Mouse (Mus musculus) cerebellum, postnatal 36 days (tissue): Measurements from ENCODE around the gene Cuzd1.

Source experiments
- DNase-seq, 2 experiments: peaks; one replicate each; pipeline ENCODE4 v3.0.0; 2021 to 2022; ENCODE audit warnings: mixed read lengths in 2 of 2

Gene Cuzd1

GRCm38 (mm10) chr7:131322192-131322591 lies at the start of gene Cuzd1:
Cuzd1 (minus strand) TSS chr7:131322292.
- DNase-seq, result no peak

- DNase-seq, result no peak
Observed at GRCm38 (mm10) chr7:131371470-131371860, 49.4 kb upstream of the Cuzd1 start.

GRCm38 (mm10) chr7:131370648-131371469 lies 48.8 kb upstream of the Cuzd1 start, which contains the start of gene Pstk:
Pstk (plus strand) TSS chr7:131371141.
- DNase-seq, result peak; percentile 92 to 94

GRCm38 (mm10) chr7:131364131-131364530 lies 42.0 kb upstream of the Cuzd1 start:
- no peak for DNase-seq

DNA sequence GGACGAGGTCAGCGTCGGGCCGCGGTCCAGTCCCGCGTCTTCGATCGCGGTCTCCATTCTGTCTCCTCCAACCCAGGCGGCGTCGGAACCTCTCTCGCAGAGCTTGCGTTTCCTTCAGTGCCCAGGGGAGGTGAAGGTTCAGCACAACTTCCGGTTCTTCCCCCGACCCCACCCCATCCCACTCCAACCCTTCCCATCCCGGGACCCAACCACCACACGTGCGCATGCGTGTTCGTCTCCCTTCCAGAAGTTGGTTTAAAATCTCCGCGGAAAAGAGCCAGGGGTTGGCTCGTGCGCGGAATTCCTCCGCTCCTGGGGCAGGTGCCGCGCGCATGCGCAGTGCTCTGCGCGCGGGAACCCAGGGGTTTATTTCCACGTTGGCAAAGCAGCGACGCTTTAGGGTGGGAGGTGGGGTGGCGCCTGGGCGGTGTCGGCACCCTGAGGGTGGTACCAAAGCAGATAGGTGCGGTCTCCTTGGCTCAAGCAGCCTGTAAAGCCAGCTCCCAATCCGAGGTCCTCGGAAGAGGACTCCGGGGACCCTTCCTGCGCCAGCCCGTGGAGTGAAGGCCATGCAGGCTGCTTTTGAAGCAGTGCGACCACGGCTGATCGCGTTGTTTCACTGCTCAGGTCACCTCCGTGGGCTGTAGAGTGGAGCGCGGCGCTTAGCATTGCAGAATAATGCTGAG lies 40.7 kb upstream of the Cuzd1 start, which contains the start of gene 2310057M21Rik:
Gene 2310057M21Rik, minus strand, starts transcription at position 145 of the 686 bp plus-strand sequence.
- peak; percentile 94 to 95 for DNase-seq

GRCm38 (mm10) chr7:131362269-131362614 lies 40.1 kb upstream of the Cuzd1 start:
- no peak for DNase-seq

- no peak for DNase-seq
Observed at GRCm38 (mm10) chr7:131356105-131356504, 34.0 kb upstream of the Cuzd1 start.

GRCm38 (mm10) chr7:131345856-131346541 lies 23.9 kb upstream of the Cuzd1 start:
- peak in 1 of 2 experiments; percentile 18 for DNase-seq

DNA sequence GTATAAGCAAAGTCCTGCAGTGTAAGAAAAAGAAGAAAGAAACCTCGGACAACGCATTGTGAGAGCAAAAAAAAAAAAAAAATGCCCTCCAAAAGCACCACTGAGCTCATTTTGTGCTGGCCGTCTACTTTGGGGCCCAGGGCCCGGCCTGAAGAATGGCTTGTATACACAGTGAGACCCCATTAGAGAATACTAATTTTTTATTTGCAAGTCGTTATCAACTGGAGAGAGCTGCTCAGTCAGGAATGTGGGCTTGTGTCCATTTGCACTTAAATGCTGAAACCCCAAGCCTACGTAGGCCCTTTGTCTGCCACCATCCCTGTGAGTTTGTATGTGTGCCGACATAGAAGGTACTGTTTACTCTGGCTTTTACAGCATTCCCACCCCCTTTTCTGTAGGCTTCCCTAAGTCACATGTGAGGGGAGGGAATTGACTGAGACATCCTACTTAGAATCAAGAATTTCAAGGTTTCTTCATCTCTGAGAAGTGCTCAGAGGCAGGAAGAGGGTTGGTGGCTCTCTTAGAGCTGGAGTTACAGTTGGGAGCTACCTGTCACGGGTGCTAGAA lies 15.5 kb upstream of the Cuzd1 start:
- no peak for DNase-seq

- no peak for DNase-seq
Observed at GRCm38 (mm10) chr7:131333564-131333963, 11.5 kb upstream of the Cuzd1 start, which contains the start of gene Fam24a. Fam24a (plus strand) TSS chr7:131333864.

GRCm38 (mm10) chr7:131331688-131332087 lies 9.6 kb upstream of the Cuzd1 start:
- DNase-seq, result no peak

- DNase-seq, result no peak
Observed at GRCm38 (mm10) chr7:131329416-131329815, 7.3 kb upstream of the Cuzd1 start, which contains the start of gene Fam24b. Fam24b (minus strand) TSS chr7:131329516.

DNA sequence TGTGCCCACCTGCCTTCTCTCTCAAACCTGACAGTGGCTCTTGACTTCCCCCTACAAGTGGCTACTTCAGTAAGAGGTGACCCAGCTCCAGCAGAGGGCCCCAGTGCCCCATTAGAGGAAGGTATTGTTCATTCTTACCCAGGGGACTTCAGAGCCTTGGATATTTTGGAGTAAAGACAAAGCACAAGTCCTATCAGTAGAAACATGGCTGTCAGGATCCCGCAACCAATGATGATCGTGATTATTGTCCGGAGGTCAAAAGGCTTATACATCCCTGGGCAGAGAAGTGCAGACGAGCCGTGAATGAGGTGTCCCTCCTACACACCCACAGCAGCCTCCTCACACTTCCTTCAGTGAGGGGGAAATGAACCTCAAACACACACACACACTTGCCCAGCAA lies 5.0 kb upstream of the Cuzd1 start:
- DNase-seq, result no peak

GRCm38 (mm10) chr7:131318340-131318739 lies 3.8 kb downstream of the Cuzd1 start:
- DNase-seq, result no peak

GRCm38 (mm10) chr7:131317587-131317986 lies 4.5 kb downstream of the Cuzd1 start:
- no peak for DNase-seq

DNA sequence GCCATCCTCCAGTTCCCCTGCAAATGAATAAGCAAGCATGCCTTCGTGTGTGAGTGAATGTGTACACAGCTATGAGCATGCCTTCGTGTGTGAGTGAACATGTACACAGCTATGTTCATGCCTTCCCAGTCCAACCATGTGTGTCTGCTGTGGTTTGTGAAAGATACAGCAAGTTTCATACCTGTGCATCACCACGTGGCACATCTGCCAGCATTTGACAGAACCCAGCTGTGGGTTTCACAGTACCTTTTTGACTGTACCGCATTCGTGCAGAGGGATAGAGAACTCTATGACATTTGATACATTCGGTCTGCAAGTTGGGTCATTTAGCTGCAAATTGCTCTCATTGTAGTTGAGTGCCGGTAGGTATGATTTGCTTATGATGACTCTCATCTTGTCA lies 7.6 kb downstream of the Cuzd1 start:
- DNase-seq, result no peak

- no peak for DNase-seq
Observed at GRCm38 (mm10) chr7:131306733-131307132, 15.4 kb downstream of the Cuzd1 start.

GRCm38 (mm10) chr7:131303340-131303739 lies 18.8 kb downstream of the Cuzd1 start:
- no peak for DNase-seq

DNA sequence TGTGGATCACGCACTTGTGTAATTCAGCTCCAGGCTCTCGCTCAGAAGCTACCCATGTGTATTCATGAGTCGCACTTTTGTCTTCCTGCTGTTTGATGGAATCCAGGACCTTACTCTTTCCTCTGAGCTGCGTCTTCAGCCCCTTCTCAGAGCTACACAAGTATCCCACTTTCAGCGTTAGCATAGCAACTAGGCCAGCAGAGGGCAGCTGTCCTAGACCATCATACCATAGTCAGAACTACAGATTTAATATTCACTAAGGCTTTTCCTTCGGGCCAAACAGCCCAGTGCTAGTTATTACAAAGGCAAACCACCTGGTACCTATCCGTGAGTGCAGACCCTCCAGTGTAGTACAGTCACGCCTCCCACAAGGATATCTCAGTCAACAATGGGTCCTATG lies 24.9 kb downstream of the Cuzd1 start:
- DNase-seq, result no peak

DNA sequence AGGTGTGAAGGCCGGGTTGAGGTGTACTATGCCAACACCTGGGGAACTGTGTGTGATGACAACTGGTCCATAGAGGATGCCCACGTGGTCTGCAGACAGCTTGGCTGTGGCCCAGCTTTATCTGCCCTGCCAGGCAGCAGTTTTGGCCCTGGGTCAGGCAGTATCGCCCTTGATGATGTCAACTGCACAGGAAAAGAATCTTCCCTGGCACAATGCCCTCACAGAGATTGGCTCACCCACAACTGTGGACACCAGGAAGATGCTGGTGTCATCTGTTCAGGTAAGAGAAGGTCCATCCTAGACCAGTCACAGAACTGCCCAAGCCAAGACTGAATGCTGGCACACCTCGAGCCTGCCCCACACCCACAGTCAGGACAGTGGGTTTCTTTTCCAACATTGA lies 56.2 kb downstream of the Cuzd1 start:
- no peak for DNase-seq

DNA sequence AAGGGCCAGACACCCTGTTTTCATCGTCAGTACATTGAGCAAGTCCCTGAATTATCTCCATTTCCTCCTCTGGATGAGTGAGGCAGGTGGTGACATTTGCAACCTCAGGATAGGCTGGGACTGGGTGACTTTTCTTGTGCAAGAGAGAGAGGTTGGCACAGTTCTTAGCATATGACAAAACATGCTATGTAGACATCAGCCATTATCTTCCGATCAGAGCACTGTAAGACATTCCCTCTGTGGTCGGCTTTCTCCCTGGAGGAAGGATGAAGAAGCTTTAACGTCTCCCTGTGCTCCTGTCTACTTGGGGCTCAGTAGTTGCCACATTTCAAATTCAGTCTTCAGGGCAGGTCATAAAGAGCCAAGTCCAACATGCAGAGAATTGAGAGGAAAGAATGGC lies 57.8 kb downstream of the Cuzd1 start:
- DNase-seq, result no peak

GRCm38 (mm10) chr7:131260946-131261345 lies 61.1 kb downstream of the Cuzd1 start:
- DNase-seq, result no peak
